Comparison of ENCODE assay signal across 23 mouse cellular contexts in the genomic region with DNA sequence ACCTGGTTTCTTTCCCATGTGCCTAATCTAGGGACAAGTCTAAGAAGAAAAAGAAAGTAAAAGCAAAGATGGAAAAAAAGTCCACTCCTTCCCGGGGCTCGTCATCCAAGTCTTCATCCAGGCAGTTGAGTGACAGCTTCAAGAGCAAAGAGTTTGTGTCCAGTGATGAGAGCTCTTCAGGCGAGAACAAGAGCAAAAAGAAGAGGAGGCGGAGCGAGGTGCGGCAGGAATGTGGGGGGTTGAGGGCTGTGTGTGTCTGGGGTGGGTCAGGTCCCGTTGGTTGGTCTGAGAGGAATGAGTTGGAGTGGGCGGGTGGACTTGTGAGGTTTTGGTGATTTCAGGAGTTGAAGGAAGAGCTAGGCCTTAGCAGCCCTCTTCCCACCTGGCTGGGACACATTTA. TPM values are rescaled to one million over a fixed set of nuclear protein-coding genes. Genes with fewer than 3 reads are reported as not detected.
A peak's percentile ranks its signal among the peaks of the same experiment; 100 is the strongest.
DNase-seq lines count a peak whose midpoint lies in the region; ATAC-seq and TF ChIP-seq lines count a peak whose summit lies in the region.
"Had no signal": no experiment of that assay in that cellular context is flagged by ENCODE, and none has a peak within 500 bp of the region (broad histone marks: within the 10 kb centered on the region; RNA-seq: fewer than 3 reads in every experiment).

No protein-coding gene starts in this region.

- WGBS in kidney, postnatal 0 days: 86% methylated on average over 8 of the region's 8 CpGs

- no peak overlapping the region for H3K9ac ChIP-seq in kidney, postnatal 0 days (ENCODE audit: low read depth, low read length)
- H3K9ac ChIP-seq in ES-E14 (ENCODE audit: insufficient read depth, low read depth, low read length, poor library complexity, severe bottlenecking): no peak overlapping the region
- H3K9ac ChIP-seq: liver, embryonic 15.5 days had no signal

- no peak for DNase-seq in kidney, postnatal 0 days (ENCODE audit: low spot score)
- no peak for DNase-seq in kidney, adult 11 months
- DNase-seq in ES-E14 (ENCODE audit: low read depth, low spot score): no peak
- DNase-seq in lung, postnatal 25 days (ENCODE audit: low spot score): peak; percentile 54
- no peak for DNase-seq in adrenal gland, postnatal 4 days (ENCODE audit: low spot score in 2 of 2)
- no peak for DNase-seq in spleen, adult 18-20 months
- DNase-seq: adrenal gland, postnatal 14 days; cerebellum, adult 2 months; heart, postnatal 36 days; kidney, adult 8-10 months; thymus, postnatal 36 days had no signal

- no peak overlapping the region; the same call in 1 of the 2 replicates for H3K4me3 ChIP-seq in kidney, postnatal 0 days (replicated peaks; ENCODE audit: low read depth, low read length)
- no peak overlapping the region for H3K4me3 ChIP-seq in ES-E14 (ENCODE audit: insufficient read depth in 1 of 2, low read depth in 1 of 2, low read length in 2 of 2, poor library complexity in 1 of 2, severe bottlenecking in 1 of 2)
- H3K4me3 ChIP-seq in embryonic fibroblast, embryonic 13.5 days (ENCODE audit: insufficient read depth, low read length): no peak overlapping the region
- H3K4me3 ChIP-seq: megakaryocyte, embryonic 14.5 days had no signal

- H3K36me3 ChIP-seq in kidney, postnatal 0 days (ENCODE audit: insufficient read depth, low read length): peaks cover 46% of the 10 kb centered on the region
- H3K36me3 ChIP-seq in ES-E14 (ENCODE audit: control insufficient read depth, insufficient read depth, low read length, poor library complexity, severe bottlenecking): peaks cover 50% of the 10 kb centered on the region

- ATAC-seq in kidney, postnatal 0 days (replicated peaks; ENCODE audit: low FRiP score, low read depth): no peak
- ATAC-seq: forebrain, embryonic 13.5 days; midbrain, embryonic 16.5 days had no signal

- TF ChIP-seq CTCF in kidney, postnatal 0 days (IDR thresholded peaks at IDR 0.05; ENCODE audit: low read depth): no peak
- no peak for TF ChIP-seq CTCF in embryonic fibroblast, embryonic 13.5 days (IDR thresholded peaks at IDR 0.05; ENCODE audit: borderline replicate concordance, insufficient read depth, low read length)

- H3K27me3 ChIP-seq in kidney, postnatal 0 days (ENCODE audit: insufficient read depth, low read length): no peaks in the 10 kb centered on the region
- H3K27me3 ChIP-seq: forebrain, embryonic 13.5 days had no signal

- H3K27ac ChIP-seq in kidney, postnatal 0 days: 0 out of 2 replicates have a peak overlapping the region, but pooled peaks have one; percentile 94
- peak overlapping the region; percentile 16; the same call in 1 of the 2 replicates for H3K27ac ChIP-seq in ES-E14 (ENCODE audit: insufficient read depth, low read depth, low read length, poor library complexity, severe bottlenecking)
- H3K27ac ChIP-seq in embryonic fibroblast, embryonic 13.5 days (ENCODE audit: insufficient read depth, low read length): peak overlapping the region; percentile 57
- H3K27ac ChIP-seq: forebrain, embryonic 13.5 days; liver, embryonic 15.5 days had no signal

- no peak overlapping the region for H3K4me2 ChIP-seq in kidney, postnatal 0 days (ENCODE audit: low read length)

- peaks cover 28% of the 10 kb centered on the region for H3K4me1 ChIP-seq in kidney, postnatal 0 days (replicated peaks; ENCODE audit: insufficient read depth, low read length)
- peaks cover 5 to 25% of the 10 kb centered on the region in 2 experiments; a peak in 3 of 4 replicates for H3K4me1 ChIP-seq in ES-E14 (ENCODE audit: control insufficient read depth in 2 of 2, insufficient read depth in 2 of 2, low read length in 2 of 2, poor library complexity in 1 of 2)
- peaks cover 8% of the 10 kb centered on the region; the same call in 1 of the 2 replicates for H3K4me1 ChIP-seq in embryonic fibroblast, embryonic 13.5 days (ENCODE audit: control insufficient read depth, insufficient read depth, low read length)

- in situ Hi-C loops in ES-E14 (cut with MboI; ENCODE audit: low sequenced_read_pairs in 2 of 2, unreplicated experiment in 2 of 2): no loop called here

- no peak for TF ChIP-seq POLR2A in embryonic fibroblast, embryonic 13.5 days (IDR thresholded peaks at IDR 0.05; ENCODE audit: low read depth, low read length)

- H3K9me3 ChIP-seq in kidney, postnatal 0 days (replicated peaks; ENCODE audit: low read length): no peaks in the 10 kb centered on the region
- no peaks in the 10 kb centered on the region for H3K9me3 ChIP-seq in ES-E14 (ENCODE audit: control insufficient read depth, insufficient read depth, low read depth, low read length)
- H3K9me3 ChIP-seq: forebrain, embryonic 13.5 days; heart, embryonic 10.5 days; liver, embryonic 15.5 days; megakaryocyte, embryonic 14.5 days had no signal

TF ChIP-seq in ES-E14, 5 proteins besides CTCF, POLR2A, EP300 and RAD21:
- no peak for TF ChIP-seq HCFC1 (IDR thresholded peaks at IDR 0.05; ENCODE audit: borderline replicate concordance, insufficient read depth, low read length)
- TF ChIP-seq MAFK (IDR thresholded peaks at IDR 0.05; ENCODE audit: insufficient read depth, low read depth, low read length): no peak
- no peak for TF ChIP-seq ZNF384 (IDR thresholded peaks at IDR 0.05; ENCODE audit: low read depth, low read length)
- no peak for TF ChIP-seq ZC3H11A (IDR thresholded peaks at IDR 0.05; ENCODE audit: borderline replicate concordance, low read depth, low read length)
- no peak for TF ChIP-seq CHD2 (IDR thresholded peaks at IDR 0.05; ENCODE audit: low read depth, low read length)

RNA-seq across cellular contexts. Expression of a gene that starts 1.6 kb away (rescaled TPM):
- polyA plus RNA-seq in kidney, postnatal 0 days (2015; fragmentation: Nextera tagmentation; extraction: Ambion mirVana): 21.8 and 27.9 TPM in 2 replicates
- 36.7 and 61.9 TPM in 2 replicates for total RNA-seq in ES-E14 (2012; rRNA removed)
- 118 and 155 TPM in 2 replicates for polyA plus RNA-seq in embryonic fibroblast, embryonic 13.5 days (2011; ENCODE audit: insufficient read length, low read depth, missing spikeins)
- total RNA-seq in adrenal gland, postnatal 4 days (2021): 100 to 1,000 TPM; 138 to 142 TPM

RNA-seq across cellular contexts. Expression of a gene that starts 9.0 kb away (rescaled TPM):
- polyA plus RNA-seq in kidney, postnatal 0 days (2015; fragmentation: Nextera tagmentation; extraction: Ambion mirVana): 0.14 and 0.40 TPM in 2 replicates
- 4.6 and 5.1 TPM in 2 replicates for total RNA-seq in ES-E14 (2012; rRNA removed)
- polyA plus RNA-seq in embryonic fibroblast, embryonic 13.5 days (2011; ENCODE audit: insufficient read length, low read depth, missing spikeins): 4.2 and 5.2 TPM in 2 replicates
- total RNA-seq in adrenal gland, postnatal 4 days (2021): 1 to 10 TPM; 1.8 to 2.1 TPM

RNA-seq across cellular contexts. Expression of a gene that starts 9.2 kb away (rescaled TPM):
- polyA plus RNA-seq in kidney, postnatal 0 days (2015; fragmentation: Nextera tagmentation; extraction: Ambion mirVana): 167 and 194 TPM in 2 replicates
- 206 and 212 TPM in 2 replicates for total RNA-seq in ES-E14 (2012; rRNA removed)
- 178 and 208 TPM in 2 replicates for polyA plus RNA-seq in embryonic fibroblast, embryonic 13.5 days (2011; ENCODE audit: insufficient read length, low read depth, missing spikeins)
- total RNA-seq in adrenal gland, postnatal 4 days (2021): 100 to 1,000 TPM; 184 to 197 TPM

RNA-seq across cellular contexts. Expression of a gene that starts 58.2 kb away (rescaled TPM):
- polyA plus RNA-seq in kidney, postnatal 0 days (2015; fragmentation: Nextera tagmentation; extraction: Ambion mirVana): not detected in 2 replicates
- not detected in 2 replicates for total RNA-seq in ES-E14 (2012; rRNA removed)
- not detected in 2 replicates for polyA plus RNA-seq in embryonic fibroblast, embryonic 13.5 days (2011; ENCODE audit: insufficient read length, low read depth, missing spikeins)
- under 1 TPM; 0.50 to 0.73 TPM for total RNA-seq in adrenal gland, postnatal 4 days (2021)
- total RNA-seq: adrenal gland, postnatal 14 days; gastrocnemius, postnatal 4 days; heart, postnatal 36 days; layer of hippocampus, postnatal 25 days; left cerebral cortex, postnatal 25 days had no signal
- polyA plus RNA-seq: cerebellum, adult 2 months; forebrain, embryonic 13.5 days; large intestine, adult 2 months; midbrain, embryonic 16.5 days; neural tube, embryonic 11.5 days; testis, adult 2 months had no signal

Comparison
In these comparisons a context has a peak if more than half of its experiments do, and no peak if none do; other contexts are left out.
1. H3K27ac ChIP-seq: peak in every context shown above with its lines; median percentile 94 in kidney, postnatal 0 days; 57 in embryonic fibroblast, embryonic 13.5 days; 16 in ES-E14.